Mouse (Mus musculus): ENCODE data around the gene Stag1.
"Not testable (repeated sequence)": the region's sequence is repeated elsewhere in the genome, so short reads cannot be mapped to it uniquely, and the experiment has no call there.

DNA sequence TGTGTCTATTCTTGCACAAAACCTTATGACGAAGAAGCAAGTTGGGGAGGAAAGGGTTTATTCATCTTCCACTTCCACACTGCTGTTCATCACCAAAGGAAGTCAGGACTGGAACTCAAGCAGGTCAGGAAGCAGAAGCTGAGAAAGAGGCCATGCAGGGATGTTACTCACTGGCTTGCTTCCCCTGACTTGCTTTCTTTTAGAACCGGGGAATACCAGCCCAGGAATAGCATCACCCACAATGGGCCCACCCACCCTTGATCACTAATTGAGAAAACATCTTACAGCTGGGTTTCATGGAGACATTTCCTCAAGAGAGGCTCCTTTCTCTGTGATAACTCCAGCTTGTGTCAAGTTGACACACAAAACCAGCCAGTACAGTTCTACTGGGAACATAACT is 179.6 kb downstream of the Stag1 start:
- TF ChIP-seq GATA1, TAL1 (IDR thresholded peaks at IDR 0.05; ENCODE audit: low read length): not testable (repeated sequence)
